Mouse (Mus musculus) liver, embryonic 12.5 days (tissue): ENCODE data around the gene Ulk4. TPM values are rescaled to one million over a fixed set of nuclear protein-coding genes. Genes with fewer than 3 reads are reported as not detected.

ENCODE experiments used
- ATAC-seq: fragments of 200-750 bp; cut with Nextera tagmentation; 2 replicates; pipeline ENCODE4 v1.8.0; 2017; ENCODE audit warnings: moderate number of reproducible peaks, mild to moderate bottlenecking, moderate library complexity
- H3K27ac ChIP-seq: fragments of 300-500 bp; sonication (generic); 2 replicates; pipeline ENCODE4 v1.5.1; 2016; ENCODE audit warnings: mild to moderate bottlenecking
- H3K27me3 ChIP-seq: fragments of 300-500 bp; sonication (generic); replicated peaks from 2 replicates; pipeline ENCODE4 v1.6.1; 2016; ENCODE audit warnings: mild to moderate bottlenecking, moderate library complexity
- H3K36me3 ChIP-seq: fragments of 300-500 bp; sonication (generic); 2 replicates; pipeline ENCODE4 v1.6.1; 2016; ENCODE audit warnings: mild to moderate bottlenecking, moderate library complexity
- H3K4me1 ChIP-seq: fragments of 300-500 bp; sonication (generic); 2 replicates; pipeline ENCODE4 v1.6.1; 2016
- H3K4me2 ChIP-seq: fragments of 300-500 bp; sonication (generic); 2 replicates; pipeline ENCODE4 v1.6.1; 2016; ENCODE audit warnings: mild to moderate bottlenecking, moderate library complexity
- H3K4me3 ChIP-seq: fragments of 300-500 bp; sonication (generic); 2 replicates; pipeline ENCODE4 v1.5.1; 2016; ENCODE audit warnings: mild to moderate bottlenecking, moderate library complexity
- H3K9ac ChIP-seq: fragments of 300-500 bp; sonication (generic); 2 replicates; pipeline ENCODE4 v1.6.1; 2016; ENCODE audit warnings: mild to moderate bottlenecking, moderate library complexity
- H3K9me3 ChIP-seq: fragments of 300-500 bp; sonication (generic); replicated peaks from 2 replicates; pipeline ENCODE4 v1.6.1; 2016; ENCODE audit warnings: mild to moderate bottlenecking, moderate library complexity
- WGBS: fragments of 180-500 bp; shearing (Covaris S2); methylation state at CpG from one replicate; pipeline ENCODE4 v1.1.7; 2016; ENCODE audit not compliant: insufficient replicate concordance; 5-methylcytosine and 5-hydroxymethylcytosine counted together
- polyA plus RNA-seq: library from polyadenylated mRNA; unstranded; fragments of >200 nt; fragmentation: Nextera tagmentation; extraction: Ambion mirVana; gene quantifications from 2 replicates; pipeline ENCODE4 v1.2.1, GENCODE M21; 2016

The Ulk4 gene
- polyA plus RNA-seq, 1 experiment from 2014 or later, result 52.6 TPM

GRCm38 (mm10) chr9:121080413-121080812 is 196.6 kb downstream of the Ulk4 start:
- no peak overlapping the region for H3K4me2 ChIP-seq
- no peaks in the 10 kb centered on the region for H3K36me3 ChIP-seq
- H3K9me3 ChIP-seq, result no peaks in the 10 kb centered on the region
- no peak for ATAC-seq
- no peak overlapping the region for H3K4me3 ChIP-seq
- H3K27ac ChIP-seq, result no peak overlapping the region
- no peak overlapping the region for H3K9ac ChIP-seq
- H3K27me3 ChIP-seq, result no peaks in the 10 kb centered on the region
- H3K4me1 ChIP-seq, result no peaks in the 10 kb centered on the region
- 62% methylated on average over 10 of the region's 10 CpGs for whole genome bisulfite sequencing

- H3K4me2 ChIP-seq, result no peak overlapping the region
- H3K4me3 ChIP-seq, result no peak overlapping the region
- H3K36me3 ChIP-seq, result no peaks in the 10 kb centered on the region
- no peak for ATAC-seq
- 38% methylated on average over 9 of the region's 9 CpGs for WGBS
- H3K27me3 ChIP-seq, result no peaks in the 10 kb centered on the region
- H3K4me1 ChIP-seq, result no peaks in the 10 kb centered on the region
- H3K27ac ChIP-seq, result no peak overlapping the region
- H3K9me3 ChIP-seq, result no peaks in the 10 kb centered on the region
- no peak overlapping the region for H3K9ac ChIP-seq
Measured at GRCm38 (mm10) chr9:121079388-121080088, 197.5 kb downstream of the Ulk4 start.

GRCm38 (mm10) chr9:121076291-121076690 is 200.7 kb downstream of the Ulk4 start:
- Histone ChIP-seq H3K9me3 (no peaks in the 10 kb centered on the region), H3K4me3 (no peak overlapping the region), H3K4me2 (no peak overlapping the region), H3K36me3 (no peaks in the 10 kb centered on the region), H3K27me3 (no peaks in the 10 kb centered on the region), H3K27ac (no peak overlapping the region), H3K4me1 (no peaks in the 10 kb centered on the region), H3K9ac (no peak overlapping the region)
- no peak for ATAC-seq
- WGBS, result 48% methylated on average over 12 of the region's 12 CpGs

GRCm38 (mm10) chr9:121075246-121075645 is 201.8 kb downstream of the Ulk4 start:
- Histone ChIP-seq H3K27me3 (no peaks in the 10 kb centered on the region), H3K9ac (no peak overlapping the region), H3K27ac (no peak overlapping the region), H3K9me3 (no peaks in the 10 kb centered on the region), H3K4me3 (no peak overlapping the region), H3K4me2 (no peak overlapping the region), H3K36me3 (no peaks in the 10 kb centered on the region), H3K4me1 (no peaks in the 10 kb centered on the region)
- no peak for ATAC-seq
- WGBS, result 78% methylated on average over 4 of the region's 4 CpGs

- H3K27ac ChIP-seq, result no peak overlapping the region
- ATAC-seq, result no peak
- no peaks in the 10 kb centered on the region for H3K4me1 ChIP-seq
- no peaks in the 10 kb centered on the region for H3K9me3 ChIP-seq
- WGBS, result 56% methylated on average over 3 of the region's 3 CpGs
- no peak overlapping the region for H3K4me2 ChIP-seq
- H3K9ac ChIP-seq, result no peak overlapping the region
- H3K27me3 ChIP-seq, result no peaks in the 10 kb centered on the region
- no peaks in the 10 kb centered on the region for H3K36me3 ChIP-seq
- no peak overlapping the region for H3K4me3 ChIP-seq
Measured at GRCm38 (mm10) chr9:121074726-121075125, 202.3 kb downstream of the Ulk4 start.

- ATAC-seq, result no peak
- Histone ChIP-seq H3K9me3 (no peaks in the 10 kb centered on the region), H3K9ac (no peak overlapping the region), H3K4me3 (no peak overlapping the region), H3K4me1 (no peaks in the 10 kb centered on the region), H3K36me3 (no peaks in the 10 kb centered on the region), H3K4me2 (no peak overlapping the region), H3K27ac (no peak overlapping the region), H3K27me3 (no peaks in the 10 kb centered on the region)
- WGBS, result 58% methylated on average over 8 of the region's 8 CpGs
Measured at GRCm38 (mm10) chr9:121072127-121072757, 204.8 kb downstream of the Ulk4 start.

GRCm38 (mm10) chr9:121071461-121072126 is 205.4 kb downstream of the Ulk4 start:
- 72% methylated on average over 10 of the region's 10 CpGs for WGBS

GRCm38 (mm10) chr9:121071050-121071449 is 205.9 kb downstream of the Ulk4 start:
- Histone ChIP-seq H3K9me3 (no peaks in the 10 kb centered on the region), H3K36me3 (no peaks in the 10 kb centered on the region), H3K9ac (no peak overlapping the region), H3K27ac (no peak overlapping the region), H3K27me3 (no peaks in the 10 kb centered on the region), H3K4me3 (no peak overlapping the region), H3K4me1 (no peaks in the 10 kb centered on the region), H3K4me2 (no peak overlapping the region)
- ATAC-seq, result no peak
- 77% methylated on average over 11 of the region's 11 CpGs for WGBS

More at GRCm38 (mm10) chr9:121071461-121072126, 205.4 kb downstream of the Ulk4 start:
- no peaks in the 10 kb centered on the region for H3K36me3 ChIP-seq
- no peaks in the 10 kb centered on the region for H3K4me1 ChIP-seq
- H3K9ac ChIP-seq, result no peak overlapping the region
- H3K4me3 ChIP-seq, result no peak overlapping the region
- H3K27me3 ChIP-seq, result no peaks in the 10 kb centered on the region
- H3K9me3 ChIP-seq, result no peaks in the 10 kb centered on the region
- no peak for ATAC-seq
- H3K27ac ChIP-seq, result no peak overlapping the region
- H3K4me2 ChIP-seq, result no peak overlapping the region

- Histone ChIP-seq H3K9me3 (no peaks in the 10 kb centered on the region), H3K27me3 (no peaks in the 10 kb centered on the region), H3K27ac (no peak overlapping the region), H3K36me3 (no peaks in the 10 kb centered on the region), H3K4me1 (no peaks in the 10 kb centered on the region), H3K4me2 (no peak overlapping the region), H3K4me3 (no peak overlapping the region), H3K9ac (no peak overlapping the region)
- 76% methylated on average over 5 of the region's 5 CpGs for WGBS
- no peak for ATAC-seq
Measured at GRCm38 (mm10) chr9:121068115-121068514, 208.9 kb downstream of the Ulk4 start.

- Histone ChIP-seq H3K9me3 (no peaks in the 10 kb centered on the region), H3K4me1 (no peaks in the 10 kb centered on the region), H3K4me2 (no peak overlapping the region), H3K9ac (no peak overlapping the region), H3K27me3 (no peaks in the 10 kb centered on the region), H3K4me3 (no peak overlapping the region), H3K27ac (no peak overlapping the region), H3K36me3 (no peaks in the 10 kb centered on the region)
- ATAC-seq, result no peak
- WGBS, result 78% methylated on average over 10 of the region's 10 CpGs
Measured at GRCm38 (mm10) chr9:121067043-121067442, 210.0 kb downstream of the Ulk4 start.

- H3K9me3 ChIP-seq, result no peaks in the 10 kb centered on the region
- 67% methylated on average over 10 of the region's 10 CpGs for WGBS
- H3K27me3 ChIP-seq, result no peaks in the 10 kb centered on the region
- H3K27ac ChIP-seq, result no peak overlapping the region
- H3K9ac ChIP-seq, result no peak overlapping the region
- no peaks in the 10 kb centered on the region for H3K36me3 ChIP-seq
- no peaks in the 10 kb centered on the region for H3K4me1 ChIP-seq
- no peak overlapping the region for H3K4me2 ChIP-seq
- H3K4me3 ChIP-seq, result no peak overlapping the region
- no peak for ATAC-seq
Measured at GRCm38 (mm10) chr9:121065383-121065978, 211.5 kb downstream of the Ulk4 start.
